Mouse (Mus musculus): ENCODE measurements at regions not wholly inside any gene's neighbourhood (a gene's known extent, or its start where the extent isn't known, plus 50 kb on each side); places are given as distances from the start of the nearest gene placed in this dataset.

DNA sequence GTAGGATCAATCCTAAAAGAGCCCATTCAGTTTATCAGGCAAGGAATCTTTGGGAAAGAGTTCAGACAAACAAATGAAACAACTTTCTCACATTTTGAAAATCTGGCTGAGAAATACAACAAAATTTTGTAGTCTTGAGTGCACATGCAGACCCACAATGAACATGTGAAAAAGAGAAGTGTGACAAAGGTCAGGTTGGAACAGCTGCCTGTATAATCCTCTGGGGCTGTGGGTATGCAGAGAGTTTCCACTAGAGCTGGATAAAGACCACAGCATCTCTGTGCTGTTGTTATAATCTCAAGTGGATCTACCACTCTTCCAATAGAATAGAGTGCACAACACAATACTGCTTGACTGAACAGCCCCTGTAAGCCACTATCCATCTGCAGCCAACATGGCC, 482.3 kb downstream of the Irx1 start:
- no peak for TF ChIP-seq ZNF384 (IDR thresholded peaks at IDR 0.05; ENCODE audit: low read depth, low read length)
- no peak for TF ChIP-seq RCOR1 (IDR thresholded peaks at IDR 0.05; ENCODE audit: low read depth, low read length)
- no peak for TF ChIP-seq CTCF (IDR thresholded peaks at IDR 0.05 in 2 of 3, conservative IDR thresholded peaks at IDR 0.05 in 1 of 3; ENCODE audit: control insufficient read depth in 1 of 3, insufficient read depth in 1 of 3, low read depth in 2 of 3, low read length in 3 of 3, poor library complexity in 1 of 3, severe bottlenecking in 1 of 3)
